Mouse (Mus musculus) heart, postnatal 36 days (tissue): ENCODE data around the gene 6430571L13Rik. TPM values are rescaled to one million over a fixed set of nuclear protein-coding genes. Genes with fewer than 3 reads are reported as not detected.
A peak's percentile ranks its signal among the peaks of the same experiment; 100 is the strongest.

ENCODE experiments used
- DNase-seq, 2 experiments: peaks; one replicate each; pipeline ENCODE4 v3.0.0; 2021 to 2022
- intact Hi-C: fragments of 180-260 bp; cut with DNase I; formaldehyde crosslinking; loops from one replicate; pipeline ENCODE4 v1.15.1; 2025
- total RNA-seq, 2 experiments: library from RNA; stranded (reverse); gene quantifications; 2 replicates each; pipeline ENCODE4 v1.2.3; 2021

Gene 6430571L13Rik
- total RNA-seq, 2 experiments from 2014 or later: 4.2 to 5.3 TPM

DNA sequence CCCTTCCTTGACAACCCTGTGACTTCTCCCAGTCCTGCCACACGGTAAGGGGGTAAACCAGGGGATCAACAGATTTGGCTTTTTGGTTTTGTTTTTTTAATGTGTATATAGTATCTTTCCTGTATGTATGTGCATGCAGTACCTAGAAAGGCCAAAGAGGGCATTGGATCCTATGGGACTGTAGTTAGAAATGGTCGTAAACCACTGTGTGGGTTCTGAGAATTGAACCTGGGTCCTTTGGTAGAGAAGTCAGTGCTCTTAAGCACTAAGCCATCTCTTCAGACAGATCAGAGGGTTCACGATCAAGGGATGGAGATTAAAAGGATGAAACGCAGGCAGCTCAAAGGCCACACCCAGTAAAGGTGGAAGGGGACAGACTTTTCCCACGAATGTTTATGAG, 5.4 kb upstream of the 6430571L13Rik start:
- intact Hi-C loops: loop anchor here (5.0 kb wide), 3 partner anchors 88 to 648 kb away; partner anchors contain the start of gene Tex264
- no peak for DNase-seq

DNA sequence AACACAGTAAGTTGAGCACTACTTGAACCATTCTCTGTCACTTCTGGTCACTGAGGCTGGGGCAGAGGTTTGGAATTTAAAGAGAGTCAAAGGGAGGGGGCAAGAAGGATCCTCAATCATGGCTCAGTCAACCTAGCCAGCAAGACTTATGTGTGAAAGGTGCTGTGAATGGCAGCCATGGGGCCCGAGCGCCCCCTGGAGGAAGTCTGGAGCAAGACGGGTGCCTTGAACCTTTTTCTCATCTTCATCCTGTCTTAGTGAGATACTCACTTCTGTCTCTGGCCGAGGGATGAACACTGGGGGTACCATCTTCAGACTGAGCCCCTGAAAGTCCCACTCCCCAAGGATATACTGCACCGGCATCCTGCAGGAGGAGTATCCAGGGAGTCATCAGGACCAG, 4.5 kb upstream of the 6430571L13Rik start:
- intact Hi-C loops: loop anchor here (1.0 to 5.0 kb wide), 4 partner anchors 42 to 649 kb away; partner anchors contain the start of gene Tex264
- peak; percentile 80 for DNase-seq

GRCm38 (mm10) chr9:107336386-107336785, 4.0 kb upstream of the 6430571L13Rik start:
- intact Hi-C loops: loop anchor here (1.0 to 5.0 kb wide), 4 partner anchors 42 to 649 kb away; partner anchors contain the start of gene Tex264
- DNase-seq: no peak

DNA sequence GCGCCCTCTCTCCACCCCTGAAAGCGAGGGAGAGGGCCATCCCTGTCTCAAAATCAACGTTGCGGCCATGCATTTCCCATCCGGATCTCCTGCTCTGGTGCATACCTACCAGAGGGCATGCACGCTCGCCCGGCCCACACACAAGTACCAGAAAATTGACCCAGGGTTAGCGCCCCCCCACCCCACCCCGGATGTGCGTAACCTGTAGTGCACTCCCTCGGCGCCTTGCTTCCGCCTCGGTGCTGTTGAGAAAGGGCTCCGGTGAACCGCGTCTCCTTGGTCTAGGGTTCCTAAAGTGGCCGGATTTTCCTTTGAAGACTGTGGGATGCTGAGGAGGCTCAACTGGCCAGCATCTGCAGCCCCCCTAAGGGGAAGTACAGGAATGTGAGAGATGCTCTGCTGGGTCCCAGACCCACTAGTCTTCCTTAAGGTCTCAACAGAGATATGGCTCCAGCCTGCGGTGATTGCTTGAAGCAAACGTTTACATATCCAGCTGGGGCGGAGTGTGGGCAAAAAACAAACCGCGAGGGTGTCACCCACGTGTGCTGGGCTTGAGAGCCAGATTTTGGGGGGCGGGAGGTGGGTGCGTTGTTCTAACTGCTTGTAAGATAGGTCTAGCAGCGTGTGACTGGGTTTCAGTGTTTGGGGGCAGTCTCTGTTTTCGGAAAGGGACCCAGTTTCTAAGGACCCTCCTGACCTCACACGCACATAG, 2.1 kb upstream of the 6430571L13Rik start, which contains the start of gene Hemk1:
Gene Hemk1, minus strand, starts transcription at position 179 of the 712 bp plus-strand sequence.
- intact Hi-C loops: loop anchor here (5.0 kb wide), 3 partner anchors 91 to 651 kb away; partner anchors contain the start of gene Tex264

GRCm38 (mm10) chr9:107340911-107341645, 676 bp downstream of the 6430571L13Rik start:
- DNase-seq: no peak
- intact Hi-C loops: no loop called here

More for the DNA sequence above, 2.1 kb upstream of the 6430571L13Rik start, which contains the start of gene Hemk1:
- peak; percentile 74 to 78 for DNase-seq

DNA sequence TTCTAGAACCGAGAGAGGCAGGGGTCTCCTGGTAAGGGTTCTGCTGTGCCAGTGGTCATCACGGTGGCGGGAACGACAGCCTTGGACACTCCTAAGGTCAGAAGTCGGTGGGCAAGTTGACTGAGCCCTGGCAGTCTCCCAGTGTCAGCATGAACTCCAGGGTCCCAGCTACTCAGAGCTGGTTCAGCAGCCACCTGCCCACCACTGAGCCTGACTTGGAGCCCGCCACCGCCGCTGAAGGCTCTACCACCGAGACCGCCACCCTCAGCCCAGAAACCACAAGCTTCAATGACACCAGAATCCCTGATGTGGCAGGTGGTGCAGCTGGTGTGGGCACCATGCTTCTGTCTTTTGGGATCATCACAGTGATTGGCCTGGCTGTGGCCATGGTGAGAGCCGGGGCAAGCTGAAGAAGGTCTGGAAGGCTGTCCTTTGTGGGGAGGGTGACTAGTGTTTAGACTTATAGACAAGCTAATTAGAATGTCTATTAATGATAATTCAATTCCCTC, 1.9 kb downstream of the 6430571L13Rik start:
- no peak for DNase-seq
- intact Hi-C loops: no loop called here

DNA sequence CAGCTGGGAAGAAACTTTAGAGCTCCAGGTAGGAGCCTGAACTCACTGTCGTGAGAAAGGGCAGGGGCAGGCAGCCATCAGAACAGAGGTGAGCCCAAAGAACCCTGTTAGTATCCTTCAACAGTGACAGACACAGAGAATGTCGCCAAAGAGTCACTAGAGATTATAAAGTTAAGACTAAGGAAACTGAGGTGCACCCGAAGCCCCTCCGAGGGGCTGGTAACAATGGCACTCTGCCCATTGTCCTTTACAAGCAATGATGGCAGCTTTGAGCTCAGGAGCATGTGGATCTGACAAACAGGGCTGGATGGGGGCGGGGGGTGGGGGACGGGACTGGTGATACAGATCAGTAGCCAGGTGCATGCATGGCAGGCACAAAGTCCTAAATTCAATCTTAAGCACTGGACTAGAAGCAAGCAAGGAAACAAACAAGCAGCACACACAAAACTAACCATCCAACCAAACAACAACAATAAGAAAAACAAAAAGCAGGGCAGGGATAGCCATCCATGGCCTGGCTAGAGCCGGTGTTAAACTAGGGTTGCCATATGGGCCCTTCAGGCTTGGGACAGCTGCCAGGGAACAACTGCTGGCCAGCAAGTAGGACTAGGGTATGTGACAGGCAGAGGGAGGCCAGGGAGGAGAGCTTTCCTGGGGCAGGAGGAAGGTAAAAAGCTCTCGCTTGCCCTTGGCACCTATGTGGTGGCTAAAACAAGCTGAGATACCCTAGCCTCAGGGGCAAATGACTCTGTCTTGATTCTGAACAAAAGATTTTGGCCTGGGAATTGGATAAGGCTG, 2.9 kb downstream of the 6430571L13Rik start:
- DNase-seq: no peak
- intact Hi-C loops: no loop called here

DNA sequence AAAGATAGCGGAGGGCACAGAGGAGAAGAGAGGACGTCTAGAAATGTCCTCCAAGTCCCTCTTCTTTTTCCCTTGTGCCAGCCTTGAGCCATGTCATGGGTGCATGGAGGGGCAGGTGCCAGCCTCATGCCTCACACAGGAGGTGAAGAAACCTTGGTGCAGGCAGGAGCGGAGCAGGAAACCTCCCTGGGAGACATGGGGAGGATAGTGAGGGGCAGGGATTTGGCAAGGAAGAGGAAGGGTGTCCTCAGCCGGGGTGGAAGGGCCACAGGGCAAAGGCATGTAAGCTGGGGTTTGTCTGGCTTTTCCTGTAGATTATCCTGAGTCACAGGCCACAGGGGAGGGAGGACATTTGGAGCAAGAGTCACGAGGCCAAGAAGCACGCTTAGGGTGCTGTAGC, 3.6 kb downstream of the 6430571L13Rik start:
- intact Hi-C loops: no loop called here
- no peak for DNase-seq

GRCm38 (mm10) chr9:107346081-107346480, 5.7 kb downstream of the 6430571L13Rik start:
- no peak for DNase-seq
- intact Hi-C loops: no loop called here

DNA sequence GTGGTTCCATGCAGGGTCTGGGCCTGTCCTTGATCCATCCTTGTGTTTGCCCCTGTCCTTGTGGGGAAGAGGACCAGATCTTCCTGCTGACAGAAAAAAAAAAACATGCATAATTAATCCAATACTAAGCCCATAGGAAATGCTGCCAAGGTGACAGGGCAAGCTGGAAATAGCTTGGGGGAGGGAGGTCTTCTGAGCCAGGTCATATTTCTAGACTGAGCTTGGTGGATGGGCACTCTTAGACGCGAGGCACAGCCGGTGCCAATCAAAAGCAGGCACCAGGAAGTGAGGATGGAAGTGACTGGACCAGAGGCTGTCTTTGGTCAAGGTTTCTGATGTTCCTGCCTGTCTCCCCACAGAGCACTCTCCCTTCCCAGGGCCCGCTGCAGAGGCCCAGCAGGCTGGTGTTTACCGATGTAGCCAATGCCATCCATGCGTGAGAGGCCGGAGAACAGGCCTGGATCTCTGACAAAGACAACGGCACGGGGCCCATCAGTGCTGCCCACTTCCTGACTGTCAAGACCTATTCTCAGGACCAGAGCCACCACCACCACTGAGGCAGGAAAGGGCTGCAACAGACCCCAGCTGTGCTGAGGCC, 7.3 kb downstream of the 6430571L13Rik start:
- intact Hi-C loops: no loop called here
- no peak for DNase-seq

DNA sequence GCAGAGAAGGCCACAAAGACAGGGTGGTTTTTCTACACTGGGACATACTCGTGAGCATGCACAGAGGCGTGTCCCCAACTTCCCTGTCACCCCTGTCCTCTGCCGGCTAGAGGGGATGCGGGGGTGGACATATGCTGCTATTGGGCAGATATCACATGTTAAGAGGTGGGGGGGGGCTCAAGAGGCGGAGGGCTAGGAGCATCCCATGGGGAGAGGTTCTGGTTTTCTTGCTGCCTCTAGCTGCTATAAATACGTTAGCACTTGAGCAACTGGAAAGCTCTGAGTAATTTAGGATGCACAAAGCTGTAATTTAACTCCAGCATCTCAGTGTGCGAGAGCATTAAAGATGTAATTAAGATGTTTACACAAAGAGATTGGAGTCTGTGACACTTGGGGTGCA, 8.9 kb downstream of the 6430571L13Rik start:
- DNase-seq: no peak

GRCm38 (mm10) chr9:107354826-107355225, 14.4 kb downstream of the 6430571L13Rik start:
- no peak for DNase-seq
- intact Hi-C loops: loop anchor here (5.0 kb wide), 1 partner anchor 453 kb away; no protein-coding TSS in a partner anchor

More for the DNA sequence above, 8.9 kb downstream of the 6430571L13Rik start:
- intact Hi-C loops: no loop called here

- DNase-seq: peak; percentile 56 to 69
- intact Hi-C loops: loop anchor here (1.0 to 5.0 kb wide), 3 partner anchors 62 to 454 kb away; no protein-coding TSS in a partner anchor
Measured at GRCm38 (mm10) chr9:107355870-107356765, 15.7 kb downstream of the 6430571L13Rik start.

DNA sequence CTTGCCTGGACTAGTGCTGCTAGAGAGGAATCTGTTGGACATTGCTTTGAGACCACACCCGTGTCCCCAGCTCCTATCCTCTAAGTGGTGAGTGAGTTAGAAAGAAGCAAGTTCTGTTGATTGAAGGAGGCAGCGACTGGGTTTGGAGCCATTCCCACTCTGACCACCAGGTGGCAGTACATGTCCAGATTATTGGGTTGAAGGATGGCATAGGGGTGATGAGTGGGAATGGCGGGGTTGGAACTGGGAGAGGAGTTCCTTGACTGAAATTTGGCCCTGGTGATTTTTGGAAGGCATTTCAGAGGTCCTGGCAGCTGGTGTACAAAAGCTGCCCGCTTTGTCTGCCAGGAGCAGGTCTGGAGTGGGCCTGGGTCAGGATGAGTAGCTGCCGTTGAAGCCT, 17.2 kb downstream of the 6430571L13Rik start:
- intact Hi-C loops: loop anchor here (2.0 to 5.0 kb wide), 3 partner anchors 105 to 455 kb away; no protein-coding TSS in a partner anchor
- DNase-seq: peak; percentile 74 to 87

- intact Hi-C loops: no loop called here
- DNase-seq: no peak
Measured at GRCm38 (mm10) chr9:107360989-107361388, 20.6 kb downstream of the 6430571L13Rik start.

- DNase-seq: peak; percentile 57 to 61
- intact Hi-C loops: loop anchor here (1.0 to 5.0 kb wide), 3 partner anchors 97 to 311 kb away; partner anchors contain the start of gene Gnat1
Measured at GRCm38 (mm10) chr9:107366644-107367043, 26.2 kb downstream of the 6430571L13Rik start.

- DNase-seq: no peak
- intact Hi-C loops: loop anchor here (5.0 kb wide), 1 partner anchor 309 kb away; the partner anchor contains the start of gene Gnat1
Measured at GRCm38 (mm10) chr9:107368302-107368701, 27.9 kb downstream of the 6430571L13Rik start.
